Mouse (Mus musculus) left cerebral cortex, postnatal 25 days (tissue): ENCODE measurements around the gene Uso1. TPM values are rescaled to one million over a fixed set of nuclear protein-coding genes. Genes with fewer than 3 reads are reported as not detected.
A peak's percentile ranks its signal among the peaks of the same experiment; 100 is the strongest.

Source experiments
- DNase-seq, 2 experiments: peaks; one replicate each; pipeline ENCODE4 v3.0.0; 2022; ENCODE audit warnings: low spot score in 2 of 2, mixed read lengths in 1 of 2
- intact Hi-C: fragments of 180-260 bp; cut with DNase I; formaldehyde crosslinking; loops from one replicate; pipeline ENCODE4 v1.15.1; 2025
- total RNA-seq, 2 experiments: library from RNA; stranded (reverse); gene quantifications; 2 replicates each; pipeline ENCODE4 v1.2.3; 2021

The Uso1 gene
- total RNA-seq, 2 experiments from 2014 or later = 74.6 to 76.7 TPM

DNA sequence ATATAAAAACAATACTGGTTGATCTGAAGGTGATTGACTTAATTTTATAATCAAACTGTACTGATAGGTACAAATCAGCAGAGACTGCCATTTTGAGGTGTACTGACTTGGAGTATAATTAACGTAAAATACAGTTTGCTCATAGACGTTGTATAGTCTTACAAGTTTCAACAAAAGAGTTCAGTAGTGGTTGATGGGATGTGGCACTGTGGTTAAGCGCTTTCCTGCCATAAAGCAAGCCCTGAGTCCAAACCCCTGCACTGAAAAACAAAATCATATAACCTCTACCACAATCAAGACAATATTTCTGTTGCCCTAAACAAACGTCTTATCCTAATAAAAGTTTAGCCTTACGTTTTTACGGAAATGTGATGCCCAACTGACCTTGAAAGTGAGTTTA, 28.2 kb downstream of the Uso1 start:
- intact Hi-C loops = no loop called here
- DNase-seq = no peak

DNA sequence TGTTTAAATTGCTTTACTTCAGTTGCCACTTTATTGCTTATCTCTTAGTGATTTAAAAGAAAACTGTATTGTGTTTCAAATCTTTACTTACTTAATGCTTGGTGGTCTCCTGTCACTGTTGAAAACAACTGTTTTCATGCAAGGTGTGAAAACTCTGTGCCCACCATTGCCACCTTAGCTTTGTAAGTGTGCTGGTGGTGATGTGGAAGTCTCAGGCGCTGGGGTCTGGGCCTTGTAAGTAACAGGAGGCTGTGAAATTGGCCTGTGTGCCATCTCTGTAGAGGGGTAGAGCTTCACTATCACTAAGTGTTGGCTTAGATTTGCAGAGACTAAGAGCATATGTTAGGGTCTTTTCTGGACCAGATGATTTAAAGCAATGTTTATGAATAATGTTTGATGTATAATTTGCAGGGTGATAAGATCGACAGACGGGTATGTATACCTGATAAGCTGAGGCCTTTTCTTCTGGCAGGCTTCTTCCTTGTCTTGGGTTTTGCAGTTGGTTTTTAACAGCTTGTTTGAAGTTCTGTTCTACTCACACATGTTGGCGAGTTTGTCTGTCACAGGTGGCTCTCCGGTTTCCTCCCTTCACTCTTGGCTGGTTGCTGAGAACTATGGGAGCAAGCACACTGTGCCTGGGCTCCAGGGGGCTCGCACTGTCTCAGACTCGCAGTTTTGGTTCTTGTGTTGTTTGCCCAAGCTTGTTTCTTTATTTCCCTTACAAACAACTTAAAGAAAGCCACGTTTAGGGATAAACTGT, 45.5 kb downstream of the Uso1 start:
- intact Hi-C loops = no loop called here
- DNase-seq = no peak

DNA sequence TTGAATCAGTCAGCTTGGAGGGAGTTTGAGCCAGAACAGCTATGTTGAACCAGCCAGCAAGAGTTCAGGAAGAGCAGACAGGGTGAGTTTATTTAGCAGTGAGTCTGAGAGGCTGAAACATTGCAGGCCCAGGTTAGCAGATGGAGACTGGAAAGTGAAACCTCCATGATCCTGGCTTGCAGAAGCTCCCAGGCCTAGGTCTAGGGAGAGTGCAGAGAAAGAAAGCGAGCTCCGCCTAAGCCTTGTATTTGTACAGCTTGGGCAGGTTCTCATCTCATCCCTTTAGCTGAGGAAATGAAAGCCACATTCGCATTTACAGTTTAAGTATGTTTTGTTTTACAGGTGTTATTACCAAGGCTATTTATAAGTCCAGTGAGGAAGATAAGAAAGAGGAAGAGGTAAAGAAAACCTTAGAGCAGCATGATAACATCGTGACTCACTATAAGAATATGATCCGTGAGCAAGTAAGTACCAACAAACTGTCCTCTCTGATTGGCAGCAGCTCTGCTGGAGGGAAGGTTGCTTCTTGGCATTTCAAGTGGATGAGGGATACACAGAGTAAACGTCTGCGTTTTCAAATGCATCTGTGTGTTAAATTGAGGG, 51.2 kb downstream of the Uso1 start:
- intact Hi-C loops = no loop called here
- DNase-seq = no peak

DNA sequence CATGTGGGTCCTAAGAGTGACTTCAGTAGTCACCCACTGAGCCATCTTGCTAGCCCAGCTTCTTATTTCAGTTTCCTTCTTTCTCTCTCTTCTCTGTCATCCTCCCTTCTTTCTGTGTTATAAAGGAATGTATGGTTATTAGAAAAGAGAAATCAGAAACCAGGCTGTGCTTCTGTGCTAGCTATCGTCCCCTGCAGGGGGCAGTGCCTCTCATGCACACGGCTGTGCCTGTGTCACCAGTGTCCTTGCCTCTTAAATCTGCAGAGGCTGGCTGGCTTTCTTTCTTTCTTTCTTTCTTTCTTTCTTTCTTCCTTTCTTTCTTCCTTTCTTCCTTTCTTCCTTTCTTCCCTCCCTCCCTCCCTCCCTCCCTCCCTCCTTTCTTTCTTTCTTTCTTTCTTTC, 58.0 kb downstream of the Uso1 start:
- intact Hi-C loops = loop anchor here (2.0 kb wide), 1 partner anchor 43 kb away; no protein-coding TSS in a partner anchor
- peak in 1 of 2 experiments; percentile 28 for DNase-seq

DNA sequence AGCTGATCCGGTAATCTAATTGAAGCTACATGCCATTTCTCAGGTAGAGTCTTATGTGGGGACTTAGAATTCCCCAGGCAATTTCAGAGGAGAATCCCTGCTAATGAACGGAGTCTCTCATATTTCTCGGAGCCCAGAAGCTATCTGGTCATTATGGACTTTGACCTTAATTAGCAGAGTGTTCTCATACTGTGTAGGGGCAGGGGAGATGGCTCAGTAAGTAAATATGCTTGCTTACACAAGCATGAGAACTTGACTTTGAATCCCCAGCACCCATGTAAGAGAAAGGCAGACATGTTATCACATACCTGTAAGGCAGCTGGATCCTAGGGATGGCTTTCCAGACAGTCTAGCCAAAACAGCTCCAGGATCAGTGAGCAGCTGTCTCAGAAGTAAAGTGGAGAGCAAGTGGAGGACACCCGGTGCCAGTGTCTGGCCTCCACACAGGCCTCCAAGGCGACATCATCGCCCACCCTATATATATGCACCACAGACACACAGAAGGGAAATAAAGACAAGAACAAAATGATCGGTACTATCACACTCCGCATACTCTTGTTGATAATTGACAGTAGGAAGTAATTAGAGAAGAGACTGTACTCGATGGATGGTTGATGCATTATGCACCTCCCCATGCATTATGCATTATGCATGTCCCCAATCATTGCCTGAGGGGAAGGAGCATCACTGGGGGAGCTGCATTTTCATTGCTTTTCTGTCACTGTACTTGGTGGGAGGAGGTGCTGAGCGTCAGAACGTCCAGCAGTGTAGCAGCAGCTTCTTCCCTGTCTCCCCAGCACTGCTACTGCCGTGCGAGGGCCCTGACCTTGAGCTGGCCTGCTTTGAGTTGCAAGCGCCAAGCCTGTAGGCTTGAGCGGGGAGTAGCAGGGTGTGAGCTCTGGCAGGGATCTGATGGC, 59.4 kb downstream of the Uso1 start:
- DNase-seq = no peak
- intact Hi-C loops = no loop called here

DNA sequence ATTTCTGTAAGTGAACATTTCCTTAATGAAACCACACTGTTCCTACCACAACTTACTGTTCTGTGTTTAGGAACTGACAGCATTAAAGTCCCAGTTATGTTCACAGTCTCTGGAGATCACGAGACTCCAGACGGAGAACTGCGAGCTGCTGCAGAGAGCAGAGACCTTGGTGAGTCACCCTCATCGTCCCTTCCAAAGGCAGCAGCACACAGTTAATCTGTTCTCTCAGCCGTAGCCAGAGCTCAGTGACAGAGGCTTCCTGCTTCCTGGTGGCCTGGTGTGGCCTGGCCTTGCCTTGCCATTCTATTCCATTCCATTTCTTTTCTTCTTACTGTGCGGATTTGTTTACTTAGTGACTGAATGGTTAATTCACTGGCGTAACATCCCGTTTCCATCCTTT, 60.5 kb downstream of the Uso1 start:
- DNase-seq = no peak
- intact Hi-C loops = no loop called here

DNA sequence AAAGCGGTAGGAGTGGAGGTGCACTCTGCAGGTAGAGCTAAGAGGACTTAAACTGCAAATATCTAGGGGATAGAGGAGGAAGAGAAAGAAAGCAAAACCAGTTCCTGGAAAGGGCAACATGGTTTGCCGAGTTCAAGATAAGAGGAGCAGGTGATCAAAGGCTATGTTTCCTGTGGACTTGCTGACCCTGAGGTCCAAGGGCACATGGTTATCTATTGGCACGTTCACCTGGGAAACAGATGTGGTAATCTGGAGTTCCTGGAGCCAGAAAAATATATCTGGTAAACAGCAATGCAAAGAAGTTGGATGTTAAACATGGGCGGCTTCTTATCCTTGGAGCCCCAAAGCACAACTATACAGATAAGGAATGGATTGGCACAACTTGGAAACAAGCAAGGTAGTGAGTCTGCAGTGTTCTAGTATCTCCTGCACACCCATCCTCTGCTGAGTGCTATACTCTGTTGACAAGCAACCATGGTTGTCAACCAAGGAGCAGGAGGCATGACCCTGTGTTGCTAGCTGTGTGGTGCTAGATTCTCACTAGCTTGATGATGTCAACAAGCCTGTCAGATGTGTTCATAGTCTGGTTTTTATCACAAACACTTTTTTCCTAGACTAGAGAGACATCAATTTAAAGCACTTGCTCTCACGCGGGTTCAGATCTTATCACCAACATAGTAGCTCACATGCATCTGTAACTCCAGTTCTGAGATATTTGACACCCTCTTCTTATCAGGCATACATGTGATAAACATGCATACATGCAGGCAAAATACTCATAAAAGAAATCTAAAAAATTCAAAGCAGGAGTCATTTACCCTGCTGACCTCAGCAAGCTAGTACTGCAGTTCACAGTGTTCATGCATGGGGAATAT, 66.7 kb downstream of the Uso1 start:
- intact Hi-C loops = no loop called here
- no peak for DNase-seq

DNA sequence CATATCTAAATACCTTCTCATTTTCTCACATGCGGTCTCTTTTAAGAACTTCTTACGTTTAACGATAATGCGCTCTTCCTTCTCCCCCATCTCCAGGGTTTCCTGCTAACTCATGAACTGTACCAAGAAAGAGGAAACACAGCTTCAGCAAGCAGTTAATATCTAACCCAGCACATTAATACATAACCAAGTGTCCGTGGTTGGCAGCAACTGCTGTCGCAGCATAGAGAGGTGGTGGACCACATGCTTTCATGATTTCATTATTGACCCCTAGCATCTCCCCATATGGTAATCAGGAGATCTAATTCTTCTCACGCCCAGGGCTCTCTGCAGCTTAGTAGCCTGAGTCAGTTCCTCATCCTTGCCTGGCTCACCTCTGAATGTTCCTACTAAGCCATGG, 67.4 kb downstream of the Uso1 start:
- no peak for DNase-seq
- intact Hi-C loops = no loop called here

DNA sequence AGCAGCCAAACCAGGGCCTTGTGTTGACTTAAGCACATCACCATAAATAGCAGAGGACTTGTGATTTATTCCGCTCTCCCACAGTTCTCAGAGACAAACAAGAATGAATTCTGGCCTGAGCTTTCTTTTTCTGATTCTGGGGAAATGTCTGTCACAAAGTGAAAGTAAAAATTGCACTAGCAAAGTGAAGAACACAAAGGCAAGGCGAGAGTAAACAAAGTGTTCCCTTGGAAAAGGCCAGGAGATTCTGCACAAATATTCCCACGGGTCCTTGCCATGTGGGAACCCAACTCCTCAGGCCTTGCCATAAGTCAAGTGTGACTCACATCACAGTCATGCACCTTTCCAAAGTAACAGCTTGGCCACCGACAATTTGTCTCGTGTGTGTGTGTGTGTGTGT, 68.0 kb downstream of the Uso1 start:
- no peak for DNase-seq
- intact Hi-C loops = no loop called here

DNA sequence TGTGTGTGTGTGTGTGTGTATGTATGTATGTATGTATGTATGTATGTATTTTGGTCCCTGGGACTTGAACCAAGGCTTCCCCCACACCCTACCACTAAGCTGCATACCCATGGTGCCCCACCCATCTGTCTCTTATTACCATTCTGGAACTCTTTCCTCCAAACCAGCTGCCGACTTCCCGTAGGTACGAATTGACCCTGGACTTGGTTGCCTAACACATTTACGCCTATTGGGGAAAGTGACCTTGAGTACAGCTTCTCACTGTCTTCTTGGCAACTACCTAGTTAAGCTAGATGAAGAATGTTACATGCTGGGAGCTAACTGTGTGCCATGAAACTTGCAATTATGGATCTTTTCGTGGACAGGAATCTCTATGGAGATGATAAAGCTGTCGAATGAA, 68.4 kb downstream of the Uso1 start:
- intact Hi-C loops = no loop called here
- DNase-seq = no peak

DNA sequence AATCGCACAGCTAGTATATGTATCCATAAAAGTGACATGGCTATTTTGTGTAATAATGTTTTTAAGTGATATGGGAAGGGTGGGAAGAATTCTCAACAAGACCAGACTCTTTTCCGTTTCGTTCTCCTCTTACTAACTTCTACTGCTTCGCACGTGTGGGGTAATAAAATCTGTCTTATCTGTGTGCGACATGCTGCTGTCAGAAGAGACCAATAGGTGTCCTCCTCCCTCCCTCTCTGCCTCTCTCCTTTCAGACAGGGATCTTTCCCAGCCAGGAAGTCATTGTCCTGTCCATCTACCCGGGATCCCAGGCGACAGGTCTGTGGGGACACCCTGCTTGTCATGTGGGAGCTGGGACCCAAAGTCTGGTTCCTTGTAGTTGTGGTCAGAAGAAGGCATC, 72.5 kb downstream of the Uso1 start:
- intact Hi-C loops = no loop called here
- no peak for DNase-seq

DNA sequence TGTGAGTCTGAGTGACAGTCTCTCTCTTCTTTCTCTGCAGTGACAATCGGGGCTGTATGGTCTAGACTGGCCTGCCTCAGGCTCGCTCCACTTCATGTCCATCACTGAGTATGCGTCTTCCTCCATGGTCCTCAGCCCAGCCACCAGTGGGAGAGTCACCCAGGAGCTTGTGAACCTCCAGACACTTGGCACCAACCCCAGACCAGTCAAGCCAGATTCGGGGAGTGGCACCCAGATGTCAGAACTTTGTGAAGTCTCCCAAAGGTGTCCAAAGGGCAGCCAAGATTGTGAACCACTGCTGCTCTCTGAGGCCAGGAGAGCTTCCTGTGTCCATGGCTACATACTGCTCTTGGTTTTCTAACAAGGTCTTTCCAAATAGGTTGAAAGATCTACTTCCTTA, 74.5 kb downstream of the Uso1 start:
- DNase-seq = no peak
- intact Hi-C loops = no loop called here

DNA sequence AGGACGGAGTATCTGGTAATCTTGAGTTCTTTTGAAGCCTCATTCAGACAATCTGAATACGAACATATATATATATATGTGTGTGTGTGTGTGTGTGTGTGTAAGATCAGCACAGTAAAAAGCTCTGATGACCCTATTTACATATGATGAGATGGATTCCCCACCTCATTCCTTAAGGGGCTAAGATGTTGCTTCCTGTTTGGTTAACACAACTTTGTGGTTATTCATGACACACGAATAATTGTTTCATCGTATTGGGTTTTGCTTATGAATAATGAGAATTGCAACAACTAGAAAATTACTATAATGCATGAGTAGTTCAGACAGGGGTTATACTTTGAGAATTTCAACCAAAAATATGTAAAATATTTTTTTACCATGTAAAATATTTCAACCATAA, 77.6 kb downstream of the Uso1 start, which contains the start of gene U90926:
Gene U90926 (minus strand): TSS at position 101 of the 400 bp plus-strand sequence.
- no peak for DNase-seq
- intact Hi-C loops = no loop called here

DNA sequence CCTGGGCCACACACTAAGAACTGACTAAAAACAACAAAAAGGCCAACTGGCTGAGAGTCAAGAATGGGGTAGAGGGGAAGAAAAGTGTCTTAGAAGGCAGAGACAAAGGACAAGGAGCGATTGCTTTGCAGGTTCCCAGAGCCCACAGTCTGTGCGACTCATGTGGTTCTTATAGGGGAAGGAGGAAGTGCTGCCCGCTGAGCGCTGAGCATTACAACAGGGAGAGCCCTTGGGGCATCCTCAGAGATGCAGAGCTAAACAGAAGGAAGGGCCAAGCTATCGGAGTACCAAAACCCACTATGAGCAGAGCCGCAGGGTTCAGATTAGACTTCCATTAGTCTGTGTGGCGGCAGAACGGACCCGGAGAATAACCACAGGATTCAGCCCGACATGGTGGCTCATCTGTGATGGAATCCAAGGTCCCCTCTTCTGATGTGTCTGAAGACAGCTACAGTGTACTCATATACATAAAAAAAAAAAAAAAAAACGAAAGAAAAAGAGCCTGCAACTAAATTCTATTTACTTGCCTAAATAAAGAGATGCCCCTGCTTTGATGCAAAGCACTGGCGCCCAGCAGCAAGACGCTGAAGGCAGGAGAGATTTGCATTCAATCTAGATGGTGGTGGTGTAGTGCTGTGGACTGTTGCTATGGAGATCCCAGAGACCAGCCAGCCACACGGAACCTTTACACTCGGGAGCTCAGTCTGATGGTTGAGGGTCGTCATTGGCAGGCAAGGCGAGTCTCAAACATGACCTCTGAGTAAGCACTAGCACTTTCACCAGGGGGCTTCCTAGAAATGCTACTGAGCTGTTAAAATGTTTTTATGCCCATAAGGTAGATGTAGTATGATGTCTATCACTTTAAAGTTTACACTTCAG, 81.4 kb downstream of the Uso1 start:
- no peak for DNase-seq
- intact Hi-C loops = no loop called here

DNA sequence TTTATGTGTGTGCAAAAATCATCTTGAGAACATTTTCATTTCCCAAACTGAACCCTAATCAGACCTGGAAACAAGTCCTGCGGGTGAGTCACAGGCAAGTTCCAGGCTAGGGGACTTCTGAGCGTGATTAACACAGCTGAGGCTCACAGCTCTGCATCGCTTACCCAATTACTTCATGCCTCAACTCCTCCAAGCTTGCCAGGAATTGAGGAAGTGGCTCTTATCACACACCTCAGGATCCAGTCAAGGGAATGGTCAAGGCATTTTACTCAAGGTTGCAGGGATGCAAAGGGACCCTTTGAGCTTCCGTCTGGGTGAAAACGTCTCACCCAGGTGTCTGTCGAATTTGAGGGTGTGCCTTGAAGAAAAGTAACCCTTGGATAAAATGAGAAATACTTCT, 82.1 kb downstream of the Uso1 start:
- no peak for DNase-seq

DNA sequence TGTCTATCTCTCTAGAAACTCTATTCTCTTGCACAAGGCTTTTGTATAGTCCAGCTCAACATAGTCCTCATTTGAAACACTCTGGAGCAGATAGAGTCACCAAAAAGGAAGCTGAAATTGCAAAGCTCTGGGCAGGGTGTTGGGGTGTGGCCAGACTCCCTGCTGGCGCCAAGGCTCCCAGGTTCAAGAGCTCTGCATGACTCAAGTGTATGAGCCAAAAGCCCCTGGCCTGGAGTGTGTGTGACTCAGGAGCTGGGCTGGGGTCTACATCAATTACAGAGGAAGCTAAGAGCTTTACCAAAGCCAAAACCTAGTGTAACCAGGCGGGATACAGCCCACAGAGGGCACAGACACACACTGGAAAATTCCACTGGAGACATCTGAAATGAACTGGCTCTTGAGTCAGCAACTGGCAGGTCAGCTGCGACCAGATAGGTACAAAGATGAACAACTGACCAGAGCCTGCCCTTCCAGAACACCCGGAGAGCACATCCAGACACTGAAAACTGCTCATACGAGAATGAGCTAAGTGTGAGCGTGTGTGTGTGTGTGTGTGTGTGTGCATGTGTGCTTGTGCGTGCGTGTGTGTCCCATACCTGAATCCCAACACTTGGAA, 82.7 kb downstream of the Uso1 start:
- DNase-seq = no peak
- intact Hi-C loops = no loop called here

More for the DNA sequence above, 82.1 kb downstream of the Uso1 start:
- intact Hi-C loops = no loop called here

DNA sequence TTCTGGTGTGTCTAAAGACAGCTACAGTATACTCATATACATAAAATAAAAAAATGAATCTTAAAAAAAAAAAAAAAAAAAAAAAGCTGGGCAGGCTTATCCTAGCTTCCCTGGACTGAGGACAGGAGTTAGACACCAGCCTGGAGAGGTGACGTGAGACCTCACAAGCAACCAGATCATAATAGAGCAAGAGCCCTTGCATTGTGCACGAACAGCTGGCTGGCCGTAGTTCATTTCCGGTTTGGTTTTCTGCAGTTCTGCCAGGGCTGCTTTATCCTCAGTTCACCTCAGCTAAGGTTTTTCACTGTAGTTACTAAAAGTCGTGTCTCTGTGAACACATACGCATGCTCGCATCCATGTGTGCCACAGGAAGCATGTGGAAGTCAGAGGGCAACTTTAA, 90.0 kb downstream of the Uso1 start:
- no peak for DNase-seq
- intact Hi-C loops = no loop called here

DNA sequence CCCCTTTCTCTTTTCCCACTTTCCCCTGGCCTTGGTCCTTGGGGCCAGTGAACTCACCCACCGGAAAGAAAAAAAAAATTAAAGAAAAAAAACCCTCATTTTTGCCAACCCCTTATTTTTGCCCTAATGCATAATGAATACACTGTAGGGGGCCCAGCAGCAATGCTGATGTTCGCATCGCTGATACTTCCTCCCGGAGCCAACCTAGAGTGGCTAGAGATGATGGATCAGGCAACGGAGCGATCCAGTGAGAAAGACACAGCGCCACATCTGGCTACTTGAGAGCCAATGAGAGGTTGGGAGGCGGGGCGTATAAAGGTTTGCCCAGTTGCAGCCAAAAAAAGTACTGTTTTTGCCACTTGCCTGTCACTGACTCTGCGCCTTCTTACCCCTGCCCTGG, 91.0 kb downstream of the Uso1 start:
- intact Hi-C loops = no loop called here
- DNase-seq = no peak
